Mouse (Mus musculus): Measurements from ENCODE around the gene Mrap2.

- no peak for TF ChIP-seq POLR2A (IDR thresholded peaks at IDR 0.05; ENCODE audit: extremely low read depth, insufficient read depth, low read length)
- TF ChIP-seq CTCF (IDR thresholded peaks at IDR 0.05; ENCODE audit: extremely low read depth, insufficient read depth, low read length) = no peak
These were observed 8.7 kb downstream of the Mrap2 start for GRCm38 (mm10) chr9:87152641-87153325.

Measured in cortical plate, adult 2 months (tissue).